In genomic region chr7:54909958-54910357, GRCm38 (mm10) we compare ENCODE assay signal across 10 mouse cellular contexts.
DNase-seq lines count a peak whose midpoint lies in the region; ATAC-seq lines count a peak whose summit lies in the region.
"Had no signal": no experiment of that assay in that cellular context is flagged by ENCODE, and none has a peak within 500 bp of the region (broad histone marks: within the 10 kb centered on the region; RNA-seq: fewer than 3 reads in every experiment).

No protein-coding gene starts in this region.

- no peaks in the 10 kb centered on the region for H3K9me3 ChIP-seq in neural tube, embryonic 15.5 days (replicated peaks)
- H3K9me3 ChIP-seq: heart, embryonic 10.5 days had no signal

- H3K4me1 ChIP-seq in neural tube, embryonic 15.5 days: no peaks in the 10 kb centered on the region
- H3K4me1 ChIP-seq: heart, embryonic 10.5 days had no signal

- H3K27ac ChIP-seq in neural tube, embryonic 15.5 days (replicated peaks): no peak overlapping the region
- H3K27ac ChIP-seq: heart, embryonic 10.5 days; liver, embryonic 14.5 days had no signal

- no peaks in the 10 kb centered on the region for H3K36me3 ChIP-seq in neural tube, embryonic 15.5 days
- H3K36me3 ChIP-seq: heart, embryonic 10.5 days had no signal

- no peak overlapping the region for H3K4me2 ChIP-seq in neural tube, embryonic 15.5 days

- H3K9ac ChIP-seq in neural tube, embryonic 15.5 days (replicated peaks): no peak overlapping the region
- H3K9ac ChIP-seq: liver, embryonic 14.5 days had no signal

- peak; percentile 5 for DNase-seq in layer of hippocampus, adult 11-12 months (ENCODE audit: low spot score)
- no peak for DNase-seq in layer of hippocampus, postnatal 14 days (ENCODE audit: low spot score in 2 of 2)
- peak; percentile 4 for DNase-seq in cerebellum, adult 11-12 months
- DNase-seq in forelimb bud, embryonic 11.5 days (ENCODE audit: low read depth, low spot score): peak; percentile 44
- peak; percentile 5 for DNase-seq in kidney, postnatal 10 days
- no peak for DNase-seq in left cerebral cortex, adult 11 months (ENCODE audit: low spot score)
- DNase-seq in thymus, postnatal 4 days: no peak

- no peaks in the 10 kb centered on the region for H3K27me3 ChIP-seq in neural tube, embryonic 15.5 days (replicated peaks)

- WGBS in neural tube, embryonic 15.5 days: 62% methylated on average over 7 of the region's 7 CpGs

- no peak overlapping the region for H3K4me3 ChIP-seq in neural tube, embryonic 15.5 days (replicated peaks)
- H3K4me3 ChIP-seq: heart, embryonic 10.5 days had no signal

- no peak for ATAC-seq in neural tube, embryonic 15.5 days (ENCODE audit: low FRiP score)

Comparison
In these comparisons a context has a peak if more than half of its experiments do, and no peak if none do; other contexts are left out.
1. DNase-seq: peak in layer of hippocampus, adult 11-12 months (single experiment), cerebellum, adult 11-12 months (single experiment), forelimb bud, embryonic 11.5 days (single experiment) and kidney, postnatal 10 days (single experiment); none in layer of hippocampus, postnatal 14 days (0 of 2), left cerebral cortex, adult 11 months (single experiment) and thymus, postnatal 4 days (single experiment).